Mouse (Mus musculus): ENCODE results near the gene Casp8ap2. TPM values are rescaled to one million over a fixed set of nuclear protein-coding genes. Genes with fewer than 3 reads are reported as not detected.

Casp8ap2 gene
- total RNA-seq (2022) = 10 to 100 TPM in 2 of 4 experiments, 1 to 10 TPM in 2; 9.6 to 11.3 (median 10.1) TPM

GRCm38 (mm10) chr4:32615034-32615881, at the start of gene Casp8ap2:
Gene Casp8ap2 (plus strand): TSS chr4:32615451.
- peak; percentile 95 to 100 for DNase-seq (ENCODE audit: low spot score in 2 of 2)

DNA sequence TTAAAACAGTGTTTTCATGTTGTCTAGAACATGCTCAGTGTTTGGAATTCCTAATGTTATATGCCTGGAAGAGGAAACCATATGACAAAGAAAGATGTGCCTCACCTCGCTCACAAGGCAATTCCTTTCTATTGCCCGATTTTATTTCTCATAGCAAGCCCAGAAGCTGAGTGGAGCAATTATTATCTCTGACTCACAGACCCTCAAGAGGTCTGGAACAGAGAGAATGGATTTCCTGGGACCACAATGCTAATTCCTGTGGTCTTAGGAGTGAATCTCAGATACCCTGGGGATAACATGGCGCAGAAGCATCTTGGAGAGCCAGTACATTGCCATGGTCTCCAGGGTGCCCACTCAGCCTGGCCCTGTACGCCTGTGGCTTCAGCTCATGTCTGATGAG, 46.2 kb upstream of the Casp8ap2 start:
- no peak for DNase-seq (ENCODE audit: low spot score in 2 of 2)

DNA sequence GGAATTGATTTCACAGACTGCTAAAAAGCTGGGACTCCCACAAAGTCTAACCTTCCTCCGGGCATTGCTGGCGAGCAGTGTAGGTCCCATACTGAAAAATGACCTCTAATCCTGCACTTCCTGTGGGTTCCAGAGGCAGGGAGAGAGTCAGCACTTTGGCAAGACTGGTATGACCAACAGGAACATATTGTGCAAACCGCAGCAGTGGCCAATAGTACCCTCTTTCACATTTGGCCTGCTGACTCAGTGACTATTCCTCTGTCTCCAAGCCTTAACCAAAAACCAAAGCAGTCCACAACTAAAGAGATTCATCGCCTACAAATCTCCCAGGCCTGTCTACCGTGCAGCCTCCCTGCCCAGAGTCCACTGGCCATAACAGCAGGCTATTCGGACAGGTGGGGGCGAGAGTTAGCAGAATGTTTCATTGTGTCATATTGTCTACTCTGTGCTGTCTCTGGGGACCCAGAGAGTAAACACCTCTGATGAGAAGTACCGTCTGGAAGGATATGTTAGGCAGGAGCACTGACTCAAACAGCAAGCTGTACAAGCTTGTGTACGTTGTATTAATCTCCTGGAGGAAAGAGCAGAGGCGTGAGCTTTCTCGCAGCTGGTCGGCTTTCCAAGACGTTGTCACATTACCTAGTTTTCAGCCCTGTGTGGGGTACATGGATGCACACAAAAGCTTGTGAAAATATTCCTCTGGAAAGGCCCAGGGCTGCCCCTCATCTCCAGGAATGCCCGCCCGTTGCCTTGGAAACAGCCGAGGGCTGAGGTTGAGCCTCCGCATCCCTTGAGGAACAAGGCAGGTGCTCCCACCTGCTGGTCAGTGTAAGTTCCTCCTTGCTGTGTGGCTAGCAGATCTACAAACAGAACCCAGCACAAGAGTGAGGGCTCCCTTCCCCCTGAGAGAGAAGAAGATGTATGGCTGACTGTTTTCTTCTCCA, 45.0 kb upstream of the Casp8ap2 start:
- DNase-seq (ENCODE audit: low spot score in 2 of 2) = peak in 1 of 2 experiments; percentile 45

DNA sequence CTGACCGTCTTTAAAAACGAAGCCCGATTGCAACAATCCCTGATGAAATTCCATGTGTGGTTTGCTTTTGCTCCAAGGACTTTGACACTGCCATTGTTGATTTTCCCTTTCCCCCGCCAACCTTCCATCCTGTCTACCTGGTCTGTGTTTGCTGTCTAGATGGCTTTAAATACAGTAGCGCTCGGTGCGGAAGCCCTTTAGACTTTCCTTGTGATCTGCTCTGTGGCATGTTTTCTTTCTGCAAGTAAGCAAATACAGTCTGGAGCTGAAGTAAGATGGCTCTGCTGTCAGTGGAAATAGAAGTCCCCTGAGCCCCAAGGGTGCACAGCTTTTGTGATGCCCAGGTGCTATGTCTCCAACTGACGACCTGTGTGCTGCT, 44.3 kb upstream of the Casp8ap2 start:
- no peak for DNase-seq (ENCODE audit: low spot score in 2 of 2)

DNA sequence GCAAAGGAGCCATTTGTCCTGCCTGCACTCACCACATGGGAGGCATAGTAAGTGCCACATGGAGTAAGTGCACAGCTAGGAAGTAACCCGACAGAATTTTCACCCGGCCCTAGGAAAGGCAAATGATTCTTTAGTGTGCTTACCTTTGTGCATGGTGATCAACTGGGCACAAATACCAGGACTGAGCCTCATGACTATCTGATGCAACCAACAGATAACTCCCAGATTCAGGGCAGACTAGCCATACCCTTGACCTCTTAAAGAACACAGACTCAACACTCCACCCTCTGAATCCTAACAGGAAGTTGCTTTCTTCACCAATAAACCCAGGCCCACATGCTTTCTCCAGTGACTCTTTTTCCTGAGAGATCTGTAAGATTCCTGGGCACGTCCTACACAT, 43.8 kb upstream of the Casp8ap2 start:
- no peak for DNase-seq (ENCODE audit: low spot score in 2 of 2)

DNA sequence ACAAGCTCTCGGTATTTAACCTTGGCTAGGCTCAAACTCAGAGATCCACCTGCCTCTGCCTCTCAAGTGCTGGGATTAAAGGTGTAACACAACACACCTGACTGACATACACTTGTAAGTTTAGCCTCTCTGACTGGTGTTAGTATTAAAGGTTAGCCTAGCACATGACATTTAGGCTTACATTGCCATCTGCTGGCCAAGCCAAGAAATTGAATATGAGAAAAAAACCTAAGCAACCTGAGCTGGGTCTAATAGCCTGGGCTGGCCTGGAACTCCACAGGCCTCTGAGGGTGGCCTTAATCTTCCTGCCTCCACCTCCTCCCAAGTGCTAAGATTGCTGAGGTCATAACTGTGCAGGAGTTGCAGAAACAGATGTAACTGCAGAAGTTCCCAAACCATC, 43.1 kb upstream of the Casp8ap2 start:
- no peak for DNase-seq (ENCODE audit: low spot score in 2 of 2)

DNA sequence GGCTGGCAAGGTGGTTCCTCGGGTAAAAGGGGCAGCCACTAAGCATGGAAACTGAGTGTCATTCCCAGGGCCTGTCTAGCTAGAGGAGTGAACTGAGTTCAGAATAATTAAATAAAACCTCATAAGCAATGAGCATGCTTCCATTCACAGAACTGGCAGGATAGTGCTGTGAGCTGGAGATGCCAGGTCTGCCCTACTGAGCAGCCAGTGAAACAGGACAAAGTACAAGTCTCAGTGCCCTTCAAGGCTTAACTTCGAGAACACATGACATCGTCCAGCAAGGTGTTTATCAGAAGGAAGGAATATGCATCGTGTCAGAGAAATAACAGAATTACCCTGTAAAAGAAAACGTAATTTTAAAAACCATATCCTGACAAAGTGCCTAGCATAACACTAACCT, 41.7 kb upstream of the Casp8ap2 start:
- no peak for DNase-seq (ENCODE audit: low spot score in 2 of 2)

DNA sequence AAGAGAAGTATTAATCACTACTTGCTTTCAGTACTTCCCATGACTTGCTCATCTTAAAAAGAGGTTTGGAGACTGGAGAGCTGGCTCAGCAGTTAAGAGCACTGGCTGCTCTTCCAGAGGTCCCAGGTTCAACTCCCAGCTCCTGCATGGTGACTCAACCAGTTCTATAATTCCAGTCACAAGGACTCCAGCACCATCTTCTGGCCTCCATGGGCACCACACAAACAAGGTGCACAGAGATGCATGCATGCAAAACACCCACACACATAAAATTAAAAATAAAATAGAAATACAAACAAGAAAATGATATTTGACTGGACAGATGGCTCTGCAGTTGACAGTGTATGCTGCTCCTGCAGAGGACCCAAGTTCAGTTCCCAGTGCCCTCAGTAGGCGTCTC, 40.6 kb upstream of the Casp8ap2 start:
- DNase-seq (ENCODE audit: low spot score in 2 of 2) = no peak

DNA sequence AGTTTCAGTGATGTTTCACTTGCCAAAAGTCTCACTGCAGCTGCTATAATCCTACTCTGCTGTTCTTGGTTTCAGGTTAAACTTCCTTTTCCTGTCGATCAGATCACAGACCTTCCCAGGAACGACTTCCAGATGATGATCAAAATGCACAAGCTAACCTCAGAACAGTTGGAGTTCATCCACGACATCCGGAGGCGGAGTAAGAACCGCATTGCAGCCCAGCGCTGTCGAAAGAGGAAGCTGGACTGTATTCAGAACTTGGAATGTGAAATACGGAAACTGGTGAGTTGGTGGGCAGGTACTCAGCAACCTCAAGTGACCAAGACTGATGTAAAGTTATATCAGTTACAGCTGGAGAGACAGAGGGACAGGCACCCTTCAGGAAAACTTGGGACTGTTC, 40.1 kb upstream of the Casp8ap2 start:
- no peak for DNase-seq (ENCODE audit: low spot score in 2 of 2)

GRCm38 (mm10) chr4:32579850-32580249, 35.4 kb upstream of the Casp8ap2 start:
- no peak for DNase-seq (ENCODE audit: low spot score in 2 of 2)

DNA sequence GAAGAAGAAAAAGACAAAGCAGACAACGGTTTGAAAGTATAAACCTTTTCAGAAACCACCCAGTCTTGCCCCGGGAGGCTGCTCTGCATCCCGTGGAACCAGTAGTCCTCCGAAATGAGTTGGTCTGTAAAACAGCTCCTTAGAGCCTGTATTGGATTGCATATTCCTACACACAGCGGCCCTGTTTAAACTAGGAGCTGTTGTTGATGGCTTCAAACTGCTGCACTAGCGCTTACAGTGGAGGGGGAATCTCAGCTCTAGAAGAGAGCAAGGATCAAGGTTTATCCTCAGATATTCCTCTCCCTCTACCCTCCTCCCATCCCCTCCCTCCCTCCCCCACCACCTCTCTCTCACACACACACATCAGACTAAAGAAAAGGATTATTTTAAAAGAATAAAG, 31.1 kb upstream of the Casp8ap2 start:
- DNase-seq (ENCODE audit: low spot score in 2 of 2) = no peak

DNA sequence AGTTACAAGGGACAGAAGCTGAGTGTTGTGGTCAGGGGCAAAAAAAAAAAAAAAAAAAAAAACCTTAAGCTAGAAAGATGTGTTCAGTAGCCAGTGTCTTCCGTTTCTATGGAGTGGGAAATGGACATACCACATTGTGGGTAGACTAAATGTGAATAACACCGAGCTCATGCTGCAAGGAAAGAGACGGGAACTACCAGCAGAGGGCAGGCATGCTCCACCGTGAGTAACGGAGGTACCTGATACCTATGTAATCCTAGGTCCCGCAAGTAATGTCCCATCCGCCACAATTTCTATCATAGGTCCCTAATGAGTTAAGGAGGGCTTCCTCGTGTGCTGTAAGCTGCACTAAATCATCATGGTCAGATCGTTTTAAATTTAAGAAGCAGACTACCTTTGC, 28.7 kb upstream of the Casp8ap2 start:
- DNase-seq (ENCODE audit: low spot score in 2 of 2) = no peak

- no peak for DNase-seq (ENCODE audit: low spot score in 2 of 2)
Observed at GRCm38 (mm10) chr4:32587543-32587942, 27.7 kb upstream of the Casp8ap2 start.

GRCm38 (mm10) chr4:32588237-32588636, 27.0 kb upstream of the Casp8ap2 start:
- no peak for DNase-seq (ENCODE audit: low spot score in 2 of 2)

- no peak for DNase-seq (ENCODE audit: low spot score in 2 of 2)
Observed at GRCm38 (mm10) chr4:32601135-32601534, 14.1 kb upstream of the Casp8ap2 start.

DNA sequence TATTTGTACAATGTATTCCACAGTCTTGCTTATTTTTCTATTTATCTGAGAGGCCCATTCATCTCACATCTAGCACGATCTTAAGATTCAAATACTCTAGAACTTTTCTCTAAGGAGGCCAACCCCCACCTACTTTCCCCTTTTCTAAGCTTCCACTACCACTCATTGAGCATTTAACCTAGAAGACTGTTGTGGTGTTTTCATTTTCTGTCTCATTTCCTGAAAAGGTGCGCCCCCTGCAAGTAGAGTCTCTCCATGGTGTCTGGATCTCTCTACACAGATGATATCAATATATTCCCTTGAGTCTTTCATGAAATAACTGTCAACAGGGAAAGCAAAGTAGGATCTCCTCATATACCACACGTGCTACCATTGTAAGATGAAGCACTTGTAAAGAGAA, 12.6 kb upstream of the Casp8ap2 start, which contains the start of gene Gja10:
Gene Gja10 (minus strand): TSS at position 101 of the 400 bp plus-strand sequence.
- no peak for DNase-seq (ENCODE audit: low spot score in 2 of 2)

- no peak for DNase-seq (ENCODE audit: low spot score in 2 of 2)
Observed at GRCm38 (mm10) chr4:32621637-32622036, 6.4 kb downstream of the Casp8ap2 start.

GRCm38 (mm10) chr4:32651669-32652068, 36.4 kb downstream of the Casp8ap2 start:
- DNase-seq (ENCODE audit: low spot score in 2 of 2) = no peak

DNA sequence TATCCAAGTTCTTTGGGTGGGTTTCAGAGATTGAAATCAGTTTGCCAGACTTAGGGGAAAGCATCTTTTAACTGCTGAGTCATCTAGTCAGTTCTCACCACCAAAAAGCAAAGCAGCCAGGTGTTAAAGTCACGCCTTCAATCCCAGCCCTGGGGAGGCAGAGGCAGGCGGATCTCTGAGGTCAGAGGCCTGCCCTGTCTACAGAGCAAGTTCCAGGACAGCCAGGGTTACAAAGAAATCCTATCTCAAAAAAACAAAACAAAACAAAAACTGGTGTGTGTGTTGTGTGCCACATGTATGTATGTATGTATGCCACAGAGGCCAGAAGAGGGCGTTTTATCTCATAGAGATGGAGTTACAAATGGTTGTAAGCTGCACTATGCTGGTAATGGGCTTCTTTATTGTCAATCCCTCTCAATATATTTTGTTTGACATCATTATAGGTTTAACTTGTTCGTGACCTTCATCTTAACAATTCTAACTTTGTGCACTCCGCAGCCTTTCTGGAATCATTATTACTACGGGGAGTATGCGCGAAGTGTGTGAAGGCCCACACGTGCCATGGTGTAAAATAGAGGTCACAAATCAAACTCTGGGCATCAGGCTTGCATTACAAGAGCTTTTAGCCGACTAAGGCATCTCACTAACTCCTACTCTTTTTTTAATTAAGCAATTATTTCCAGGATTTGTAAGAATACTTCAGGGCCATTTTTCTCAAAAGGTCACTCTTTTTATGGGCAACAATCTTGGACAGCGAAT, 41.1 kb downstream of the Casp8ap2 start:
- DNase-seq (ENCODE audit: low spot score in 2 of 2) = no peak

DNA sequence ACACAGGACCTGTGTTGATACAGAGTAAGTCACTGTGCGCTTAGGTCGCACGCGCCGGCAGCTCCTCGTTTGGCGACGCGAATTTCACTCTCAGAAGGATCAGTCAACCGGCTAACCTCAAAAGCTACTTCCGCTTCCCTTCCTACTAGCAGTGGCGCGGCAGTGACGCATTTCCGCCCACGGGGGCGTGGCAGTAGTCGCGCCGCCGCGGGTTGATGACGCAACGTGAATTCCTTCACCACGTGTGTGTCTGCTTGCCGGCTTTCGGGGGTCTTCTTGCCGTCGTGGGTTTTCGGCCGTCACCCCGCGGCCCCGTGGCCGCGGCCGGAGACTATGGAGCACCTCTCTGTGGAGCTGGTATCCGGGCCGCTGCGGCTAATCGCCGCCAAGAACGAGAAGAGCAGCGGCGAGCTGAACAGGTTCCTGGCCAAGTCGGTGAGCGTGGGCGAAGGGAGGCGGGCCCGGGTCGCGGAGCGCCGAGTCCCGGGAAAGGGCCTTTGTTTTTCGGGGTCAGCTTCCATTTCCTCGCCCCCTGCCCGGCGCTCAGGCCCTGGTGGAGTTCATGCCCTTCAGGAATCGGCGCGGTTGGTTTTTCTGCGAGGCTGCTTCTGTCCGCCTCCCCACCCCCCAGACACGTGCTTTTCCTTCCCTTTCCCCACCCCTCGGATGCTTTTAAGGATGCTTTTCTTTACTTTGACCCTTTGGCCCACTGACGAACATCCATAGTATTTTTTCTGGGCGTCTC, 41.8 kb downstream of the Casp8ap2 start, which contains the start of gene Mdn1:
Gene Mdn1 (plus strand): TSS at position 202 of the 745 bp plus-strand sequence.
- peak; percentile 94 to 99 for DNase-seq (ENCODE audit: low spot score in 2 of 2)

DNA sequence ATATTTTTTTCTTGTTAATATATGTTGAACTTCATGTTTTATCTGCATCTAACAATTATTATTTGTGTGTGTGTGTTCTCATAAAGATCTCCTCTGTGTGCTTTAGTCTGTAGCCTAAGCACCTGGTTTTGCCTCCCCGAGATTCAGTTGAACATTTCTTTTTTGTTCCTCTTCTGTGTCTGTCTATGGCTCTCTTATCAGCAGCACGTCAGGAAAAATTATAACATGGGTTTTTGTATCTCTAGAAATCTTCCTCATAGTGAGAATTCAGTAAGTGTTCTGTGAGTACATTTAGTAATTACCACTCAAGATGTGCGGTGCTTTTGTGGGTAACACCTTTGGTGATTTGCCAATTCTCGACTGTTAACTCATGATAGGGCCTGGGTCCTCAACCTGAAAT, 50.6 kb downstream of the Casp8ap2 start:
- no peak for DNase-seq (ENCODE audit: low spot score in 2 of 2)
